Mouse (Mus musculus) forebrain, embryonic 11.5 days (tissue): ENCODE data around the gene Dph1. TPM values are rescaled to one million over a fixed set of nuclear protein-coding genes. Genes with fewer than 3 reads are reported as not detected.

Experiments used
- ATAC-seq: fragments of 200-750 bp; cut with Nextera tagmentation; replicated peaks from 2 replicates; pipeline ENCODE4 v1.8.0; 2017; ENCODE audit warnings: moderate TSS enrichment; ENCODE audit not compliant: low FRiP score
- DNase-seq: peaks from one replicate; pipeline ENCODE4 v3.0.0-alpha.2; 2017; ENCODE audit warnings: low spot score
- H3K27ac ChIP-seq: fragments of 300-500 bp; sonication (generic); 2 replicates; pipeline ENCODE4 v1.5.1; 2014; ENCODE audit warnings: low read depth, low read length
- H3K27me3 ChIP-seq: fragments of 300-500 bp; sonication (generic); 2 replicates; pipeline ENCODE4 v1.6.1; 2014; ENCODE audit warnings: mild to moderate bottlenecking, low read length, mixed read lengths; ENCODE audit not compliant: control insufficient read depth, insufficient read depth
- H3K36me3 ChIP-seq: fragments of 300-500 bp; sonication (generic); 2 replicates; pipeline ENCODE4 v1.6.1; 2014; ENCODE audit warnings: mild to moderate bottlenecking, low read length, moderate library complexity, mixed read lengths; ENCODE audit not compliant: control insufficient read depth, insufficient read depth
- H3K4me1 ChIP-seq: fragments of 300-500 bp; sonication (generic); replicated peaks from 2 replicates; pipeline ENCODE4 v1.6.1; 2014; ENCODE audit warnings: low read length, mixed read lengths; ENCODE audit not compliant: control insufficient read depth, insufficient read depth
- H3K4me2 ChIP-seq: fragments of 300-500 bp; sonication (generic); 2 replicates; pipeline ENCODE4 v1.6.1; 2014; ENCODE audit warnings: low read depth, mild to moderate bottlenecking, low read length, moderate library complexity, mixed read lengths; ENCODE audit not compliant: severe bottlenecking
- H3K4me3 ChIP-seq: fragments of 300-500 bp; sonication (generic); 2 replicates; pipeline ENCODE4 v1.5.1; 2014; ENCODE audit warnings: low read depth, low read length
- H3K9ac ChIP-seq: fragments of 300-500 bp; sonication (generic); 2 replicates; pipeline ENCODE4 v1.6.1; 2014; ENCODE audit warnings: low read length
- H3K9me3 ChIP-seq: fragments of 300-500 bp; sonication (generic); 2 replicates; pipeline ENCODE4 v1.6.1; 2016; ENCODE audit warnings: low read length, mixed read lengths; ENCODE audit not compliant: control insufficient read depth
- WGBS: fragments of 180-500 bp; shearing (Covaris S2); extraction: QIAGEN DNeasy Blood & Tissue Kit; methylation state at CpG from one replicate; pipeline ENCODE4 v1.1.7; 2014; 5-methylcytosine and 5-hydroxymethylcytosine counted together
- microRNA counts: library from miRNA; unstranded; fragments of <30 nt; microRNA quantifications from one replicate; lab custom pipeline; 2015
- microRNA-seq: library from miRNA; unstranded; fragments of <30 nt; microRNA quantifications from one replicate; pipeline ENCODE4, GENCODE M21; 2016; ENCODE audit not compliant: insufficient number of aligned reads
- polyA plus RNA-seq: library from polyadenylated mRNA; unstranded; fragments of >200 nt; fragmentation: Nextera tagmentation; extraction: Ambion mirVana; gene quantifications from 2 replicates; pipeline ENCODE4 v1.2.1, GENCODE M21; 2014

Gene Dph1
- polyA plus RNA-seq, 1 experiment from 2014 or later, result 21.8 TPM

GRCm38 (mm10) chr11:75133391-75133790, 57.6 kb downstream of the Dph1 start:
- DNase-seq (no peak), ATAC-seq (no peak)
- H3K4me1 ChIP-seq, result peaks cover 6% of the 10 kb centered on the region; the same call in 1 of the 2 replicates
- no peak overlapping the region for H3K4me3 ChIP-seq
- no peak overlapping the region for H3K4me2 ChIP-seq
- no peaks in the 10 kb centered on the region for H3K27me3 ChIP-seq
- WGBS, result 91% methylated on average over 5 of the region's 5 CpGs
- H3K9me3 ChIP-seq, result no peaks in the 10 kb centered on the region
- H3K27ac ChIP-seq, result no peak overlapping the region
- no peak overlapping the region for H3K9ac ChIP-seq
- H3K36me3 ChIP-seq, result no peaks in the 10 kb centered on the region

GRCm38 (mm10) chr11:75132278-75132677, 58.8 kb downstream of the Dph1 start:
- Histone ChIP-seq H3K4me2 (no peak overlapping the region), H3K27me3 (no peaks in the 10 kb centered on the region), H3K4me1 (peaks cover 6% of the 10 kb centered on the region; the same call in 1 of the 2 replicates), H3K9me3 (no peaks in the 10 kb centered on the region), H3K9ac (no peak overlapping the region), H3K4me3 (no peak overlapping the region), H3K27ac (no peak overlapping the region), H3K36me3 (no peaks in the 10 kb centered on the region)
- 84% methylated on average over 5 of the region's 5 CpGs for WGBS
- ATAC-seq (no peak), DNase-seq (no peak)

- Histone ChIP-seq H3K9ac (no peak overlapping the region), H3K4me1 (peaks cover 6% of the 10 kb centered on the region; the same call in 1 of the 2 replicates), H3K36me3 (no peaks in the 10 kb centered on the region), H3K4me3 (no peak overlapping the region), H3K27ac (no peak overlapping the region), H3K9me3 (no peaks in the 10 kb centered on the region), H3K4me2 (no peak overlapping the region), H3K27me3 (no peaks in the 10 kb centered on the region)
- DNase-seq, result no peak
- WGBS, result 86% methylated on average over 4 of the region's 4 CpGs
- no peak for ATAC-seq
Measured at GRCm38 (mm10) chr11:75131300-75131699, 59.7 kb downstream of the Dph1 start.

- ATAC-seq (no peak), DNase-seq (no peak)
- 95% methylated on average over 6 of the region's 6 CpGs for WGBS
- H3K9ac ChIP-seq, result no peak overlapping the region
- no peak overlapping the region for H3K4me2 ChIP-seq
- no peaks in the 10 kb centered on the region for H3K36me3 ChIP-seq
- H3K27ac ChIP-seq, result no peak overlapping the region
- H3K4me3 ChIP-seq, result no peak overlapping the region
- no peaks in the 10 kb centered on the region for H3K9me3 ChIP-seq
- no peaks in the 10 kb centered on the region for H3K27me3 ChIP-seq
- peaks cover 6% of the 10 kb centered on the region; the same call in 1 of the 2 replicates for H3K4me1 ChIP-seq
Measured at GRCm38 (mm10) chr11:75129481-75129880, 61.6 kb downstream of the Dph1 start.

MicroRNAs within 50 kb of the gene (microRNA counts, 519-probe panel; counts per million panel counts)
- microRNA mmu-miR-132 (lab: Ali Mortazavi, UCI), result 2,610 counts per million, percentile 5 among the panel's probes with 10 or more counts
- microRNA mmu-miR-212 (lab: Ali Mortazavi, UCI), result 31.2 counts per million

Small RNA genes within 50 kb of the gene (microRNA-seq; reads per million reads assigned to microRNA genes)
- 140 reads per million, percentile 39 among the genes with 10 or more reads in this experiment for gene Mir132
- gene Mir212, result 11.8 reads per million, percentile 6 among the genes with 10 or more reads in this experiment

Other genes with a start within 250 kb of the Dph1 start
- 0.86 and 1.1 TPM in 2 replicates for gene Hic1, start 21.7 kb downstream of the Dph1 start, polyA plus RNA-seq
- gene Ovca2, start 12.4 kb downstream of the Dph1 start, polyA plus RNA-seq, result 32.7 and 34.4 TPM in 2 replicates
- 1.0 and 1.1 TPM in 2 replicates for gene Rtn4rl1, start 2.5 kb upstream of the Dph1 start, polyA plus RNA-seq
- 140 and 146 TPM in 2 replicates for gene Rpa1, start 157.1 kb upstream of the Dph1 start, polyA plus RNA-seq
- gene Smyd4, start 157.2 kb upstream of the Dph1 start, polyA plus RNA-seq, result 17.3 and 20.0 TPM in 2 replicates
- gene Serpinf1, start 231.5 kb upstream of the Dph1 start, polyA plus RNA-seq, result 53.6 and 69.3 TPM in 2 replicates
- not detected in 2 replicates for gene Serpinf2, start 248.3 kb upstream of the Dph1 start, polyA plus RNA-seq